Mouse (Mus musculus) liver, embryonic 16.5 days (tissue): ENCODE measurements around the gene Ddx6. TPM values are rescaled to one million over a fixed set of nuclear protein-coding genes. Genes with fewer than 3 reads are reported as not detected.

Experiments used
- ATAC-seq: fragments of 200-750 bp; cut with Nextera tagmentation; 2 replicates; pipeline ENCODE4 v1.8.0; 2017; ENCODE audit warnings: low read depth, mild to moderate bottlenecking, moderate number of reproducible peaks, moderate library complexity
- H3K27ac ChIP-seq: fragments of 300-500 bp; sonication (generic); 2 replicates; pipeline ENCODE4 v1.5.1; 2014; ENCODE audit warnings: mild to moderate bottlenecking, low read length
- H3K27me3 ChIP-seq: fragments of 300-500 bp; sonication (generic); 2 replicates; pipeline ENCODE4 v1.6.1; 2014; ENCODE audit warnings: low read depth, low read length, mixed read lengths; ENCODE audit not compliant: control insufficient read depth, insufficient read depth
- H3K36me3 ChIP-seq: fragments of 300-500 bp; sonication (generic); 2 replicates; pipeline ENCODE4 v1.6.1; 2014; ENCODE audit warnings: mild to moderate bottlenecking; ENCODE audit not compliant: control insufficient read depth, insufficient read depth
- H3K4me1 ChIP-seq: fragments of 300-500 bp; sonication (generic); 2 replicates; pipeline ENCODE4 v1.6.1; 2014; ENCODE audit warnings: low read depth, low read length, mixed read lengths; ENCODE audit not compliant: control insufficient read depth
- H3K4me2 ChIP-seq: fragments of 300-500 bp; sonication (generic); 2 replicates; pipeline ENCODE4 v1.6.1; 2014; ENCODE audit warnings: low read depth, low read length, mixed read lengths
- H3K4me3 ChIP-seq: fragments of 300-500 bp; sonication (generic); 2 replicates; pipeline ENCODE4 v1.5.1; 2014; ENCODE audit warnings: low read depth, mild to moderate bottlenecking, low read length
- H3K9ac ChIP-seq: fragments of 300-500 bp; sonication (generic); 2 replicates; pipeline ENCODE4 v1.6.1; 2014; ENCODE audit warnings: low read depth, low read length
- H3K9me3 ChIP-seq: fragments of 300-500 bp; sonication (generic); replicated peaks from 2 replicates; pipeline ENCODE4 v1.6.1; 2016; ENCODE audit warnings: low read length; ENCODE audit not compliant: control insufficient read depth
- WGBS: fragments of 180-500 bp; shearing (Covaris S2); extraction: QIAGEN DNeasy Blood & Tissue Kit; methylation state at CpG from one replicate; pipeline ENCODE4 v1.1.7; 2014; ENCODE audit not compliant: insufficient replicate concordance; 5-methylcytosine and 5-hydroxymethylcytosine counted together
- polyA plus RNA-seq: library from polyadenylated mRNA; unstranded; fragments of >200 nt; fragmentation: Nextera tagmentation; extraction: Ambion mirVana; gene quantifications from 2 replicates; pipeline ENCODE4 v1.2.1, GENCODE M21; 2015

Ddx6 gene
- polyA plus RNA-seq, 1 experiment from 2014 or later = 4.5 TPM

GRCm38 (mm10) chr9:44678288-44678871, 73.7 kb downstream of the Ddx6 start:
- Histone ChIP-seq H3K9me3 (no peaks in the 10 kb centered on the region), H3K4me1 (no peaks in the 10 kb centered on the region), H3K4me3 (no peak overlapping the region), H3K4me2 (no peak overlapping the region), H3K27ac (no peak overlapping the region), H3K27me3 (no peaks in the 10 kb centered on the region), H3K36me3 (no peaks in the 10 kb centered on the region), H3K9ac (no peak overlapping the region)
- 68% methylated on average over 2 of the region's 2 CpGs for WGBS
- ATAC-seq = no peak

- ATAC-seq = no peak
- H3K4me2 ChIP-seq = no peak overlapping the region
- 49% methylated on average over 5 of the region's 5 CpGs for WGBS
- no peak overlapping the region for H3K4me3 ChIP-seq
- H3K9me3 ChIP-seq = no peaks in the 10 kb centered on the region
- H3K4me1 ChIP-seq = no peaks in the 10 kb centered on the region
- no peaks in the 10 kb centered on the region for H3K36me3 ChIP-seq
- H3K9ac ChIP-seq = no peak overlapping the region
- H3K27me3 ChIP-seq = no peaks in the 10 kb centered on the region
- H3K27ac ChIP-seq = no peak overlapping the region
These were observed 74.9 kb downstream of the Ddx6 start for GRCm38 (mm10) chr9:44679565-44679964.

- no peak overlapping the region for H3K4me2 ChIP-seq
These were observed 78.4 kb downstream of the Ddx6 start for GRCm38 (mm10) chr9:44683046-44683445.

DNA sequence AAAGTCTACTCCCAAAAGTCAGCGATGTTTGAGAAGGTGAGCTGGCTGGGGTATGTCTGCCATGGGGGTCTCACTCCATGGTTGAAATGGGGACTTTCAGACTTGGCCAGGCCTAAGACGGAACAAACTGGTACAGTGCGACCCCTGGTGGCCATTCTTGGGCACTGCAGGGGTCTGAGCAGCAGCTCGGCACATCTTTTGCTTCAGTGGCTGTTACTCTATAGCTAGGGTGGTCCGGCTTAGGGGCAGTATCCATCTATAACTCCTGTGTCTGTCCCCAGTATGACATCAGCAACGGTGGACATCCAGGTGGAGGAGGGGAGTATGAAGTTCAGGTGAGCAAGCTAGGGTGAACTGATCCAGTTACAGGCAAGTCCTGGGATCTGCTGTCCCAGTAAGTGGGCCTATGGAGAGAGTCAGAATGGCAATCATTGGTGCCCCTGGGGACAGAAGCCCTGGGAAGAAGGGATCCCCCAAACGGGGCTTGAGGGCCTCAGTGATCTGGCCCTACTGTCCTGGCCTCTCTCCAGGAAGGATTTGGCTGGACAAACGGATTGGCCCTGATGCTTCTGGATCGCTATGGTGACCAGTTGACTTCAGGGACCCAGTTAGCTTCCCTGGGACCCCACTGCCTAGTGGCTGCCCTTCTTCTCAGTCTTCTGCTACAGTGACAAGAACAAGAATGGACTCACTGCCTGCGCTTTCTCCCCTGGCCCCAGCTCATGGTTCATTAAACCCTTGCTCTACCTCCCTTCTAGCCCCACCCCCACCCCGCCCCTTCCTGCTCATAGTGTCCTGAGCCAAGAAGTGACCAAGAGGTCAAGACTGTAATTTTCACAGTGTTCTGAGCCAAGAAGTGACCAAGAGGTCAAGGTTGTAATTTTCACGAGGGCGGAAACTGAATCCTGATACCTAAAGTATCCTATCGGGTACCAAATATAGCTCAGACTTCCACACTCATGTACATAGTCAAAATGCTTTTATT, 80.9 kb downstream of the Ddx6 start:
- WGBS = 42% methylated on average over 14 of the region's 14 CpGs
- ATAC-seq = peak; percentile 23; the same call in 1 of the 2 replicates

More at GRCm38 (mm10) chr9:44683046-44683445, 78.4 kb downstream of the Ddx6 start:
- WGBS = 62% methylated on average over 8 of the region's 8 CpGs
- Histone ChIP-seq H3K36me3 (no peaks in the 10 kb centered on the region), H3K9me3 (no peaks in the 10 kb centered on the region), H3K27me3 (no peaks in the 10 kb centered on the region), H3K4me1 (no peaks in the 10 kb centered on the region), H3K4me3 (no peak overlapping the region), H3K27ac (no peak overlapping the region), H3K9ac (no peak overlapping the region)
- no peak for ATAC-seq

GRCm38 (mm10) chr9:44686638-44687037, 81.9 kb downstream of the Ddx6 start:
- no peaks in the 10 kb centered on the region for H3K27me3 ChIP-seq
- no peak overlapping the region for H3K27ac ChIP-seq
- no peak overlapping the region for H3K9ac ChIP-seq
- no peak for ATAC-seq
- peaks cover 2% of the 10 kb centered on the region; the same call in 1 of the 2 replicates for H3K4me1 ChIP-seq
- no peaks in the 10 kb centered on the region for H3K36me3 ChIP-seq
- H3K4me2 ChIP-seq = no peak overlapping the region
- H3K4me3 ChIP-seq = no peak overlapping the region
- whole genome bisulfite sequencing = 61% methylated on average over 5 of the region's 5 CpGs
- no peaks in the 10 kb centered on the region for H3K9me3 ChIP-seq

More for the DNA sequence above, 80.9 kb downstream of the Ddx6 start:
- no peaks in the 10 kb centered on the region; the same call in 1 of the 2 replicates for H3K4me1 ChIP-seq
- H3K9ac ChIP-seq = no peak overlapping the region
- no peaks in the 10 kb centered on the region for H3K27me3 ChIP-seq
- H3K27ac ChIP-seq = no peak overlapping the region
- H3K4me3 ChIP-seq = no peak overlapping the region
- H3K36me3 ChIP-seq = no peaks in the 10 kb centered on the region
- no peaks in the 10 kb centered on the region for H3K9me3 ChIP-seq
- no peak overlapping the region for H3K4me2 ChIP-seq

DNA sequence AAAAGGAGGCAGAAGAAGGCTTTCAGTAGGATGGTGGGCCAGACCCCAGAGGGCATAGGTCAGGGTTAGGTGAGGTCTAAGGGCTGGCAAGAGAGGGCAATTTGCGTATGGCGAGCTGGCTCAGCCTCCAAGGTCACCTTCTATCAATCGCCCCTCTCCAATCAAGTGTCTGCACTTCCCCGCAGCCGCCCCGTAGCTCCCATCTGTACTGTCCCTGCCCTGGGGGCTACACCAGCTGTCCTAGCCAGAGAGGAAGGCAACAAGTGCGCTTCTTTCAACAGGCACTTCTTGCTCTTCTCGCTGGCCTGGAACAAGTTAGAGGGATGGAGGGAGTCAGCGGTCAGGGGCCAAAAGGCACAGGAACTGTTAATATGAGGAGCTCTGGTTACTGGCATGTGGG, 83.3 kb downstream of the Ddx6 start:
- no peak overlapping the region for H3K4me3 ChIP-seq
- no peaks in the 10 kb centered on the region for H3K36me3 ChIP-seq
- no peaks in the 10 kb centered on the region for H3K27me3 ChIP-seq
- no peak overlapping the region for H3K9ac ChIP-seq
- H3K27ac ChIP-seq = no peak overlapping the region
- ATAC-seq = no peak
- no peaks in the 10 kb centered on the region for H3K9me3 ChIP-seq
- no peak overlapping the region for H3K4me2 ChIP-seq
- 69% methylated on average over 9 of the region's 9 CpGs for WGBS
- peaks cover 2% of the 10 kb centered on the region; the same call in 1 of the 2 replicates for H3K4me1 ChIP-seq

Other genes starting within 250 kb of the Ddx6 start
- 14.3 and 14.4 TPM in 2 replicates for gene Vps11, start 243.2 kb upstream of the Ddx6 start, polyA plus RNA-seq
- 14.3 and 14.5 TPM in 2 replicates for gene Hyou1, start 225.4 kb upstream of the Ddx6 start, polyA plus RNA-seq
- gene Slc37a4, start 208.0 kb upstream of the Ddx6 start, polyA plus RNA-seq = 65.1 and 81.4 TPM in 2 replicates
- gene Rps25, start 197.8 kb upstream of the Ddx6 start, polyA plus RNA-seq = 791 and 928 TPM in 2 replicates
- gene Trappc4, start 197.3 kb upstream of the Ddx6 start, polyA plus RNA-seq = 42.8 and 46.3 TPM in 2 replicates
- gene Ccdc84, start 186.3 kb upstream of the Ddx6 start, polyA plus RNA-seq = 12.2 and 16.3 TPM in 2 replicates
- gene Foxr1, start 163.8 kb upstream of the Ddx6 start, polyA plus RNA-seq = not detected in 2 replicates
- gene Upk2, start 149.9 kb upstream of the Ddx6 start, polyA plus RNA-seq = not detected in 2 replicates
- 2.2 TPM in 2 replicates for gene Bcl9l, start 122.1 kb upstream of the Ddx6 start, polyA plus RNA-seq
- gene Cxcr5, start 43.0 kb upstream of the Ddx6 start, polyA plus RNA-seq = 0.14 TPM in 1 of 2 replicates, not detected in the other
- not detected in 2 replicates for gene Treh, start 68.3 kb downstream of the Ddx6 start, polyA plus RNA-seq
- 2.2 and 2.3 TPM in 2 replicates for gene Phldb1, start 130.3 kb downstream of the Ddx6 start, polyA plus RNA-seq
- gene Arcn1, start 163.0 kb downstream of the Ddx6 start, polyA plus RNA-seq = 92.8 and 95.6 TPM in 2 replicates
- 20.6 and 21.0 TPM in 2 replicates for gene Ift46, start 163.0 kb downstream of the Ddx6 start, polyA plus RNA-seq
- gene Tmem25, start 194.4 kb downstream of the Ddx6 start, polyA plus RNA-seq = 3.9 and 6.1 TPM in 2 replicates
- gene Ttc36, start 198.2 kb downstream of the Ddx6 start, polyA plus RNA-seq = 166 and 200 TPM in 2 replicates